Mouse (Mus musculus): ENCODE data around the gene Galnt11. TPM values are rescaled to one million over a fixed set of nuclear protein-coding genes. Genes with fewer than 3 reads are reported as not detected.

Galnt11 gene
- polyA plus RNA-seq, 2 experiments = 40.1 to 46.6 TPM

GRCm38 (mm10) chr5:25243101-25243500 is 21.4 kb downstream of the Galnt11 start:
- ATAC-seq (ENCODE audit: low FRiP score, low read depth) (no peak), DNase-seq (ENCODE audit: low spot score) (no peak)
- Histone ChIP-seq H3K9ac (ENCODE audit: low read depth, low read length, severe bottlenecking) (no peak overlapping the region), H3K27me3 (ENCODE audit: control insufficient read depth, insufficient read depth, low read length) (no peaks in the 10 kb centered on the region), H3K9me3 (ENCODE audit: control insufficient read depth, low read length) (no peaks in the 10 kb centered on the region), H3K36me3 (ENCODE audit: control insufficient read depth, insufficient read depth, low read length) (peaks cover 5% of the 10 kb centered on the region; the same call in 1 of the 2 replicates), H3K4me2 (replicated peaks; ENCODE audit: low read depth, low read length, severe bottlenecking) (no peak overlapping the region), H3K4me3 (replicated peaks; ENCODE audit: low read length) (no peak overlapping the region), H3K4me1 (ENCODE audit: control insufficient read depth, insufficient read depth, low read length) (0 out of 2 replicates have a peak, but pooled peaks cover 3% of the 10 kb centered on the region), H3K27ac (replicated peaks; ENCODE audit: low read depth, low read length) (no peak overlapping the region)
- TF ChIP-seq POLR2A (IDR thresholded peaks at IDR 0.05; ENCODE audit: borderline replicate concordance, extremely low read depth, insufficient read depth, insufficient read length) = no peak
- WGBS = 85% methylated on average over 6 of the region's 6 CpGs

GRCm38 (mm10) chr5:25245806-25246472 is 24.2 kb downstream of the Galnt11 start:
- H3K9me3 ChIP-seq (ENCODE audit: control insufficient read depth, low read length) = no peaks in the 10 kb centered on the region
- H3K4me2 ChIP-seq (replicated peaks; ENCODE audit: low read depth, low read length, severe bottlenecking) = no peak overlapping the region
- ATAC-seq (ENCODE audit: low FRiP score, low read depth) (no peak), DNase-seq (ENCODE audit: low spot score) (no peak)
- no peak overlapping the region for H3K4me3 ChIP-seq (replicated peaks; ENCODE audit: low read length)
- H3K36me3 ChIP-seq (ENCODE audit: control insufficient read depth, insufficient read depth, low read length) = peaks cover 13% of the 10 kb centered on the region
- no peak overlapping the region for H3K9ac ChIP-seq (ENCODE audit: low read depth, low read length, severe bottlenecking)
- H3K4me1 ChIP-seq (ENCODE audit: control insufficient read depth, insufficient read depth, low read length) = 0 out of 2 replicates have a peak, but pooled peaks cover 3% of the 10 kb centered on the region
- no peak overlapping the region for H3K27ac ChIP-seq (replicated peaks; ENCODE audit: low read depth, low read length)
- H3K27me3 ChIP-seq (ENCODE audit: control insufficient read depth, insufficient read depth, low read length) = no peaks in the 10 kb centered on the region
- no peak for TF ChIP-seq POLR2A (IDR thresholded peaks at IDR 0.05; ENCODE audit: borderline replicate concordance, extremely low read depth, insufficient read depth, insufficient read length)
- 80% methylated on average over 10 of the region's 10 CpGs for WGBS

DNA sequence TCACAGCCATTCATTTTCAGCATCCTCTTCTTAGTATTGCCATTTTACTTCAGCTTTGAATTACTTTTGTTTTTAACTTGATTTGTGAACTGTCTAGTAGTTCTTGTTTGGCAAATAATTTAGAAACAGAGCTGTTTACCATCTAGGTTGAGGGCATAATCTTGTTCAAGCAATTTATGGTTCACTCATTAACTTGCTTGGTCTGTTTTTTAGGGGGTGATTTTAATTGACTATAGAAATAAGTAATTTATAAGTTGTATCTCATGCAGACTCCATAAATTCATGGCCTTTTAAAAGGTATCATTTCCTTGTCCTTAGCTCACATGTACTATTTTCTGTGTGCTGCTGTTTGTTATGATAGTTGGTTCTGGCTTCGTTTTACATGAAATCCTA is 24.8 kb downstream of the Galnt11 start:
- H3K27ac ChIP-seq (replicated peaks; ENCODE audit: low read depth, low read length) = no peak overlapping the region

DNA sequence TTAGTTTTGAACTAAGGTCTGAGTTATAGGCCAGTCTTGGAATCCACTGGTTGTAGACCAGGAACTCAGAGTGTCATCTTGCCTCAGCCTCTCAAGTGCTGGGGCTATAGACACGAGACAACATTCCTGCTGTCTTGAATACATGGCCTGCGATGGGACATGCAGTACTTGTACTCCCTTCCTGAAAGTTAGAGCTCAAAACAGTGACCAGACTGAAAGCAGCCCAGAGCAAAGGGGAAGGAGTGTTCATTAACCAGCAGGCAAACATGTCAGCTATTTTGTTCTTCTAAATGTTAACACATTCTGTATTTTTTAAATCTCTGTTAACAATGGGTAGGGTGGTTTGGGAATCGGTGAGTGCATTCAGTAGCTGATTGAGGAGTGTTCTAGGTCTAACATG is 25.3 kb downstream of the Galnt11 start:
- no peak overlapping the region for H3K4me3 ChIP-seq (replicated peaks; ENCODE audit: low read length)
- no peaks in the 10 kb centered on the region for H3K27me3 ChIP-seq (ENCODE audit: control insufficient read depth, insufficient read depth, low read length)
- H3K9me3 ChIP-seq (ENCODE audit: control insufficient read depth, low read length) = no peaks in the 10 kb centered on the region
- DNase-seq (ENCODE audit: low spot score) (no peak), ATAC-seq (ENCODE audit: low FRiP score, low read depth) (no peak)
- 0 out of 2 replicates have a peak, but pooled peaks cover 3% of the 10 kb centered on the region for H3K4me1 ChIP-seq (ENCODE audit: control insufficient read depth, insufficient read depth, low read length)
- H3K9ac ChIP-seq (ENCODE audit: low read depth, low read length, severe bottlenecking) = no peak overlapping the region
- TF ChIP-seq POLR2A (IDR thresholded peaks at IDR 0.05; ENCODE audit: borderline replicate concordance, extremely low read depth, insufficient read depth, insufficient read length) = no peak
- H3K27ac ChIP-seq (replicated peaks; ENCODE audit: low read depth, low read length) = no peak overlapping the region
- WGBS = 82% methylated on average over 3 of the region's 3 CpGs
- no peak overlapping the region for H3K4me2 ChIP-seq (replicated peaks; ENCODE audit: low read depth, low read length, severe bottlenecking)
- peaks cover 24% of the 10 kb centered on the region for H3K36me3 ChIP-seq (ENCODE audit: control insufficient read depth, insufficient read depth, low read length)

More for the DNA sequence above, 24.8 kb downstream of the Galnt11 start:
- Histone ChIP-seq H3K4me3 (replicated peaks; ENCODE audit: low read length) (no peak overlapping the region), H3K4me2 (replicated peaks; ENCODE audit: low read depth, low read length, severe bottlenecking) (no peak overlapping the region), H3K9ac (ENCODE audit: low read depth, low read length, severe bottlenecking) (no peak overlapping the region), H3K36me3 (ENCODE audit: control insufficient read depth, insufficient read depth, low read length) (peaks cover 19% of the 10 kb centered on the region), H3K9me3 (ENCODE audit: control insufficient read depth, low read length) (no peaks in the 10 kb centered on the region), H3K4me1 (ENCODE audit: control insufficient read depth, insufficient read depth, low read length) (0 out of 2 replicates have a peak, but pooled peaks cover 3% of the 10 kb centered on the region), H3K27me3 (ENCODE audit: control insufficient read depth, insufficient read depth, low read length) (no peaks in the 10 kb centered on the region)
- no peak for TF ChIP-seq POLR2A (IDR thresholded peaks at IDR 0.05; ENCODE audit: borderline replicate concordance, extremely low read depth, insufficient read depth, insufficient read length)
- WGBS = 81% methylated on average over 1 of the region's 1 CpGs
- no peak for DNase-seq (ENCODE audit: low spot score)
- no peak for ATAC-seq (ENCODE audit: low FRiP score, low read depth)

GRCm38 (mm10) chr5:25252423-25252822 is 30.7 kb downstream of the Galnt11 start:
- no peak overlapping the region for H3K27ac ChIP-seq (replicated peaks; ENCODE audit: low read depth, low read length)
- no peak overlapping the region for H3K9ac ChIP-seq (ENCODE audit: low read depth, low read length, severe bottlenecking)
- peaks cover 67% of the 10 kb centered on the region for H3K36me3 ChIP-seq (ENCODE audit: control insufficient read depth, insufficient read depth, low read length)
- no peak for TF ChIP-seq POLR2A (IDR thresholded peaks at IDR 0.05; ENCODE audit: borderline replicate concordance, extremely low read depth, insufficient read depth, insufficient read length)
- no peak for DNase-seq (ENCODE audit: low spot score)
- 68% methylated on average over 2 of the region's 2 CpGs for WGBS
- ATAC-seq (ENCODE audit: low FRiP score, low read depth) = no peak
- no peak overlapping the region for H3K4me2 ChIP-seq (replicated peaks; ENCODE audit: low read depth, low read length, severe bottlenecking)
- H3K9me3 ChIP-seq (ENCODE audit: control insufficient read depth, low read length) = no peaks in the 10 kb centered on the region
- H3K4me3 ChIP-seq (replicated peaks; ENCODE audit: low read length) = no peak overlapping the region
- no peaks in the 10 kb centered on the region for H3K27me3 ChIP-seq (ENCODE audit: control insufficient read depth, insufficient read depth, low read length)
- no peaks in the 10 kb centered on the region for H3K4me1 ChIP-seq (ENCODE audit: control insufficient read depth, insufficient read depth, low read length)
